Mouse (Mus musculus): ENCODE measurements around the gene Tfb1m. TPM values are rescaled to one million over a fixed set of nuclear protein-coding genes. Genes with fewer than 3 reads are reported as not detected.

Gene Tfb1m
- total RNA-seq, 1 experiment from 2014 or later = 17.4 TPM

Other genes with a start within 250 kb of the Tfb1m start
- 45.6 and 47.1 TPM in 2 replicates for gene Tiam2, start 231.2 kb downstream of the Tfb1m start, total RNA-seq (2021)
- gene Cldn20, start 25.2 kb downstream of the Tfb1m start, total RNA-seq (2021) = 0.70 TPM in 1 of 2 replicates, not detected in the other
- not detected in 2 replicates for gene Nox3, start 138.5 kb upstream of the Tfb1m start, total RNA-seq (2021)

Data from adrenal gland, postnatal 25 days (tissue).